Mouse (Mus musculus) right cerebral cortex, adult 2 months (tissue): ENCODE measurements at regions not wholly inside any gene's neighbourhood (a gene's known extent, or its start where the extent isn't known, plus 50 kb on each side); places are given as distances from the start of the nearest gene placed in this dataset.

ENCODE experiments used
- DNase-seq, 2 experiments: peaks; one replicate each; pipeline ENCODE4 v3.0.0; 2021 to 2022; ENCODE audit warnings: low spot score in 2 of 2

DNA sequence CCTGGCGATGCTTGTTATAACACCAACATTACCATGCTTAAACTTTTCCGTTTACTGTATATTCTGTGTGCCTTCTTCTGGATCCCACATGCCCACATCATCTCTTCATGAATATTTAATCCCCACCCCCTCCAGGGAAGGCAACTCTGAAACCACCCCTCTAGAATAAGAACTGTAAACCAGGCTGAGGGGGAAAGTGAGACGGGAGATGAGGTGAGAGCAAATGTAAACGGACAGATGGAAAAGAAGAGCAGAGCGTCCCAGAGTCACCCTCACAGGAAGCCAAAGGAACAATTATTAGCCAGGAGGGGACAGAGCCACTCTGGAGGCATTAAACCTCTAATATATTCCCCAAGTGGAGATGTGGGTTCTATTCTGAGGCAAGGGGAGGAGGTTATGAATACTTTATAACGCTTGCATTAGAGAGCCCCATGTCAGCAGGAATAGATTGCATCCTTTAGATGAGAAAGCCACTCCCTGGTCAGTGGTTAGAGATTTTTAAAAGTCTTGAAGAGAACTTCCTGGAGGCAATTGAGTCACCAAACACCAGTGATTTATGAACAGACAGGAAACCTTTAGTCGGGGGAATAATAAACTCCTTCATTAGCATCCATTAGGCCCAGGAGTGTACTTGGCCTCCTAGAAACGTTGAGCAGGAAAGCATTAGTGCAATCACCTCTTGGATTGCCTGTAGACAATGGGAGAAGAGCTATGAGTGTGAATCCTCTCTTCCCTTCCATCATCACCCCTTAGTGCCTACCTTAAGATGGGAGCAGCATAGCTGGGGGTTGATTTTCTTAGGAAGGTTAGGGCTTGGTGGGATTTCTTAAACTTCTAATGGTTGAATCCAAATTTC is 220.1 kb downstream of the Elavl2 start:
- DNase-seq: no peak

DNA sequence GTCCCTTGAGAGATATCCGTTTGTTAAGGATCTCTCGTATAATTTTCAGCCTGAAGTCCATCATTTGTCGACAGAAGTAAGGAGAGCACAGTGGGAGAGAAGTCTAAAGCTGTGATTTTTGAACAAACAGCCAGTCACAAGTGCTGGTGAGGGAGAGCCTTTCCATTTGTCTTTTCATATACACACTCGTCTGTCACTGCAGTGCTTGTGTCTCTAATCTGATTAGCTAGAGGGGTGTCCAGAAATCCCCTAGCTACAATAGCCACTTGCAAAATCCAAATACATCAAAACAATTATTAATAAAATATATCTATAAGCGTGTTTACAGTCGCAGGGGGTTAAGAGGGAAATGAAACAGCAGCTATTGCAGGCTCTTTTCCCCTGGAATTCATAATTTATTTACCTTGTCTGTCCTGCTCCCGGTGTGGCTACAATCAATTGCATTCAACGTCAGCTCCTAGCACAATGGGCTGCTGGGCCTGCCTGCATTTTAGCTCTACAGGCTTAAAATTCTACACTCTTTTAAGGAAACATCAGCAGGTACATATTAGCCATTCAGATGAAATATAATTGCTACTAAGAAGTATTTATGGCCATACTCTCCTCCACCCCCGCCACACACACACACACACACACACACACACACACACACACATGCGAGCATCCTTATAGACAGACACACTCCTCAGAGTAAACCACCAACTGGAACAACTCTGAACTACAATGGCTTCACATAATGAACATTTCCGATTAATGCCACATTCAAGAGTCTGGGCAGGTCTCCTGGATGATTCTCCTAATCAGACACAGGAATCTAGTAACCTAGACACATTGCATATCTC is 236.1 kb downstream of the Elavl2 start:
- DNase-seq: no peak

DNA sequence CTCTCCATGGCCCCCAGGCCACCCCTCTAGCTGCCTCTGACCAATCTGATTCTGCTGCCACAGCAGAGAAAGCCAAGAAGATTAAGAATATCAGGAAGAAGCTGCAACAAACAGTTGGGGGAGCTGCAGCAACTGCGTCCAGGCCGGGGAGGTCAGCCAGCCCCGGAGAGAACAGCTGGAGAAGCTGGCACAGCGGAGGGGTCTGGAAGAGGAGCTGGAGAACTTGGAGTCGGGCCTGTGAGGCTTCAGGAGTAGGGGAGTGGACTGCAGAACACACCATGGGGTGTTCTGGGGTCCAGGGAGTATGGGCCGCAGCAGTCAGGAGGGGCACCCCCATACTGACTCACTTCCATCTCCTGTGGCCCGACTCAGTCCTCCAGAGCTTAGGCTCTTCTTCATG is 243.5 kb downstream of the Elavl2 start:
- DNase-seq: no peak

DNA sequence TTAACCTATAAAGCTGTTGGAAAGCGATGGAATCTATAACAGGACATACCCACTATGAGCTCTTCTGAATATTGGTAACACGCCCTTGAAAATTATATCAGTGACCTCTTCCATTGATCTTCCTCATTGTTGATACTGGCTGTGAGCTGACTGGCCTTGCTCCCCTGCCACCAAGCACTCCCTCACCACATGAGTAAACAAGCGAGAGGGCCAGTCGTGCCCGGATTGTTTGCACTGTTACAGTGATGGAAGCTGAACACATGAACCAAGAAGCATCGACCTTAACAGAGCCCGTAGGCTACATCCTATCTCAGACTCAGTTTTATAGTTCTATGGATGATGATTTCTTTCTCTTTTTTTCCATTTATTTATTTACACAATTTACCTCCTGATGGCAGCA is 255.9 kb downstream of the Elavl2 start:
- DNase-seq: no peak

DNA sequence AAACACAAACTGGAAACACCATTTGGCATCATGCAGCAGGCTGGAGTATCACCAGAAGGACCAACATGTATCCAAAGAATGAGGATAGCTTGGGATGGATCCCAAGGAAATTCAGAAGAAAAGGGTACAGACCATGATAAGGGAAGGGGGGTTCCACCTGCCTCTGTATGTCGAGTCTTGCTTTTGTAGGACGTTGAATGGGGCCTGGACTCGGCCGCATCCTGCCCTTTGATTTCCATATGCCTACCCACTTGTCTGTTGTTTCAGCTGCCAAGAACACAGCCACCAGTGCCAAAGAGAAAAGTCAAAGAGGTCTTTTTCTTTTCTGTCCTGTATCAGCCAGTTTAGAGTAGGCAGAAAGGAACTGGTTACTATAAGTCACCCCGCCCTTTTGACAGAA is 256.7 kb downstream of the Elavl2 start:
- DNase-seq: no peak

DNA sequence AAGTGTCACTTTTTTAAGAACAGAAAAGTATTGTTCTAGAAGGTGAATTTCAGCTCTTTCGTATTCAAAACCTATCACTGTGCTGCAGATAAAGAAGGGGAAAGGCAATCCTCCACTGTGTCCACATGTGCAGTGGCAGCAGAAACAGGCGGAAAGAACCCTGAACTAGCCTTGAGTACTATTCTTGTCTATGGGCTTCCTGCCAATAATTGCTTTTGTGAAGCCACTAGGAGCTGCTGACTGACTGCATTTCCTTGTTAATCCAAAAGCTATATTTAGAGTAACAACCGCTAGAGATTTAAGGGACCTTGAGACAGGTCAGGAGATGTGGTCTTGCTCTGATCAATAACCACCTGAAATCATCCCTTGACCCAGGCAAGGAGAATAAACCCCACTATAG is 265.3 kb downstream of the Elavl2 start:
- no peak for DNase-seq

DNA sequence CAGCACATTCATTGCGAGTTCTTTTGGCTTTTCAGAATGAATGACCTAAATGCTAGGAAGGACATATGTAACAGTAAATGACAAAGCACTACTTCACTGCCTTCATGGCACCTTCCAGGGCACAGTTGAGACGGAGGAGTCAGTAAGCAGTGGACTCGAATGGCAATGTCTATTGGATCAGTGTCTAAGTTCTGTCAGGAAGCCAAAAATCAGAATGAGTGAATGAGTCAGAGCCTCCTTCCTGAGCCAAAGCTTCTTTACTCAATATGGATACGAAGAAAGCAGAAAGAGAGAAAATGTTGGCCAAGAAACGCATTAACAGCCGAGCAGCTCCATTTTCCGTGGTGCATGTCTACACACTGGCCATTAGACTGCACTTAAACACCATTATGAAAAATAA is 268.3 kb downstream of the Elavl2 start:
- DNase-seq: no peak

DNA sequence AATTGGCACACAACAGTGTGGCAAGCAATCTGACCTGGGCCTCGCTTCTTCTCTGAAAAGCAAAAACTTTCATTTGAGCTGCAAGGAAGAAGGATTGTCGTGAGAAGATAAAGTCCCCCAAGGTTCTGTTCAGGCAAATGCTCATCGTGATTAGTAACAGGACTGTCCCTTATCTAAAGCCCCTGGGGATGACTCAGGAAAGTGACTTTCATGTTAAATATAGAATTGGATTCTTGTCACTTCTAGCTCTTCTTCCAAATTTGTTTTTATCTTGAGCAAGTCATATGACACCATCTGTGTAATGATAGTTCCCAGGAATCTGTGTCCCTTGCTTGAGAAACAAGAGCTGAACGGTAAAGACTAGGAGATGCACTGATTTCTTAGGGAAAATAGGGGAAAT is 280.3 kb downstream of the Elavl2 start:
- no peak for DNase-seq

DNA sequence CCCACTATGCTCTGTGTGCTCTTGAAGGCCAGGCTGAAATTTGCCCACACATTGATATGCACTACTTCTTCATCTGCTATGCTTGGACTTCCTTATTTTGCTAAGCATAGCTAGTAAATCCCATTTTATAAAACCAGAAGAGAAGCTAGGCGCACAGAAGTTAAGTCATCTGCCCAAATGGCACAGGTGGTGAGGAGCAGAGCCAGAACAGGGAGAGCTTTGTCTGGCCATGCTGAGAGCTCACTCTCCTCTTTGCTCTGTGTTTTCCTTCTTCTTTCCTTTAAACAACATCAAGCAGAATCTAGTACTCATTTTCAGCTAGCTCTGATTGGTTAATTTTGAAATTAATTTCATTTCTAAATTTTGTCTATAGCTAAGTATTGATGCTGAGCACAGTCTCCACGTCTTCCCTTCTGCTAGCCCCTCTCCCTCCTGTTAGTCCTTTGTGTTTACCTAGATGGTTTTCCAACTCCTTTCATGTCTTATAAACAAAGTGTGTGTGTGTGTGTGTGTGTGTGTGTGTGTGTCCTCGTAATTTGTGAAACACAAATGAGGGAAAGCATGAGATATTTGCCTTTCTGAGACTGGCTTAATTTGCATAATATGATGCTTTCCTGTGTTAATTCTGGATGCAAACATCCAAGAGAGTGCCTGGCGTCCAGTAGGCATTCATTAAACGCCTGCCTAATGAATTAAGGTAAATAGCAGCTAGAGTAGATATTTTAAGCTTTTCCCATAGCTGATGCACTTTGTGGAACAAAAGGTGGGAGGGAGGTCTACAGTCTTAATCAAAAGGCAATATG is 283.6 kb downstream of the Elavl2 start:
- DNase-seq: no peak

DNA sequence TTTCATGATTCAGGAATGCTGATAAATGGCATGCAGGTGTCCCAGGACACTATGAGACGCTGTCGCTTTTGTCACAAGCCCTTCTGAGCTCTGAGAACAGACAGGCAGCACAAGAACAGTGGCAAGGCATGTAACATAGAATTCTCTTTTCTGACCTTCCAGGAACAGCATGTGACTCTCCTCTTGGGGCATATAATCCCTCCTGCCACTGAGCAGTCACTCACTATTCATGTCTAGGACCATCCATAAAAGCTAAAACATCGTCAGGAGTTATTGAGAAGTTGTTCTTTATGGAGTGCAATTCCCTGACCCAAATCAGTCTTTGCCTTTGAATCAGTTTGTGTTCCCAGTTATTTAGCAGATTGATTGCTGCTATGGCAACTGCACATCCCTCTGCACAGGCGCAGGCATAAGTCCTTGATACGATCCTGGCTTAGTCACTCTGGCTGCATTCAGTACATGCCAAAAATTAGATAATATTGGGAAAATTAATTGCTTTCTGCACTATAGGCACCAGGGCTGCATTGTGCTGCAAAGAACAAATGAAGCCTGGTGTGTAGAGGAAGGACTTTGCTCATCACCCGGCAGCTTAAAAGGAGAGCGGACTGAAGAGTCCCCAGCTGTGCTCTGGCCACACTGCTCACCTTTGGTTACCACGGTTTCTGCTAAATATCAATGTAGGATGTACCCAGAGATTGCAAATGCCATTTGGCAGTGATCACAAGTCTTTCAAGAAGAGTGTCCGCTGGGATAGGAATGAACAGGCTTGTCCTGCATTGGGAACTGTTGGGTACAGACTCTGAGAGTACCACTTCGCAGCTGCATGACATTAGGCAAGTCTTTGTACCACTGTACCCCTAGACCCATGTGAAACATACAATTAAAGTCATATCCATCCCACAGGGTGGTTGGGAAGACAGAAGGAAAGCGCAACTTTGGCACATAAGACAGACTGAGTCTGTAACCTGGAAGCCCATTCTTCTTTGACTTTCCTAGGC is 288.6 kb downstream of the Elavl2 start:
- no peak for DNase-seq

DNA sequence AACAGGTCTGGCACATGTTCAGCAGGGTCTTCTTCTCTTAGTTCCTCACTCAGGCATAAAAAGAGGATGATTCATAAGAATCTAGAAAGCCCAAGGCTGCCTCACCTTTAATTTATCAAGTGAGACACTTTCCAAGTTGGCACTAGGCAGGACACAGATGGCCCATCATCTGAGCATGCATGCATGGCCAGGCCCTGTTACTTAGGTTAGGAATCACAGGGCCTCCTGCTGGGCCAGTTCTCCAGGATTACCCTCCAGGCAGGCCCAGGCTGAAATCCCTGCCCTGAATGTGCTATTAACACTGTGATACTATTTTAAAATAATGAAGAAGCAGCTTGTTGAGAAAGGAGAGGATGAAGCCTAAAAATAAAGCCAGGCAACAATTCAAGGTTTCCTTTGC is 304.5 kb downstream of the Elavl2 start:
- DNase-seq: no peak

DNA sequence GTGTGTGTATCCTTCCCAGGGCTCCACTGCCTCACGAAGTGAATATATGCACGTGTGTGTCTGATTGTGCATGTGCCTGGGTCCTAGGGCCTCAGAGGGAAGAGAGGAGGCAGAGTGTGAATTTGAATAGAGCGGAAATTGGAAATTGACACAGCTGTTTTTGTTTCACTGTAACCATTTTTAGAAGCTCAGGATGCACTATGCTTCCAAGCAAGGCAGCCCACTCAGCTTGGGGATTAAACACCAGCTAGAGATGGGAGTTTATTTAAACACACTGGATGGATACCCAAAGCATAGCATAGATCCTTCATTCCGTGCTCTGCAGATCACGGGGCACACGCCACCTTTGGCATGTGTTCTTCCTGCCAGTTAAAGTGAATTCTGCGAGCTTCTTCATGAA is 306.2 kb downstream of the Elavl2 start:
- no peak for DNase-seq

DNA sequence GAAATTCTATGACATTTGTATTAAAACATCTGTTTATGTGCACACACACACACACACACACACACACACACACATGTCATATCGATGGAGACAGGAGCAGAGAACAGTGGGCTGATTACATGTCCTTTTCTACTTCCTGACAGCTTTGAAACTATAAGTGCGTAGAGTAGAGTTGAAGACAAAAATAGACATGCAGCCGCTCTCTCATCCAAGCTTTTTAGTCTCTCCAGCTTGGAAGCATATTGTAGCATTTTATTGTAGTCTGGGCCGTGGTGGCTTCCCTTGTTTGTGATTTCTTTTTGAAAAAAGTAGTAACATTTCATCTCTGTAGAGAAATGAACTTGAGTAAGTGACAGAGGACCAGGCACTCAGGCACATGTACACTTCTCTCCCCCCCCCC is 306.7 kb downstream of the Elavl2 start:
- DNase-seq: no peak

DNA sequence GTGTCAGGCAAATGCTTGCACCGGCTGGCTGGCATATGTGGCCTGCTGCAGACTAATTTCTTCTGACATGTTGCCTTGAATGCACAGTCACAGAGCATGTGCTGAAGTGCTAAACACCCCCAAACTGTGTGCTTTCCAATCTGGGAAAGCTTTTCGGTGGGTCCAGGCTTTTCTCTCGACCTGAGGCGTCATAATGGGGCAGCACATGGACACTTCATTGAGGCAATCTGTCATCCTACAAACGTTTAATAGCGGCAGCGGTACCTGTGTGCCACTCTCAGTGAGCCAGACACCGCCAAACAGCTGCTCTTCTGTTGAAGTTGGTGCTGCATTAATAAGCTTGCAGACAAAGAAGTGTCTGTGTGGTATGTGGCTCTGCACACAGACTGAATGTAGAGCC is 308.3 kb downstream of the Elavl2 start:
- DNase-seq: no peak

DNA sequence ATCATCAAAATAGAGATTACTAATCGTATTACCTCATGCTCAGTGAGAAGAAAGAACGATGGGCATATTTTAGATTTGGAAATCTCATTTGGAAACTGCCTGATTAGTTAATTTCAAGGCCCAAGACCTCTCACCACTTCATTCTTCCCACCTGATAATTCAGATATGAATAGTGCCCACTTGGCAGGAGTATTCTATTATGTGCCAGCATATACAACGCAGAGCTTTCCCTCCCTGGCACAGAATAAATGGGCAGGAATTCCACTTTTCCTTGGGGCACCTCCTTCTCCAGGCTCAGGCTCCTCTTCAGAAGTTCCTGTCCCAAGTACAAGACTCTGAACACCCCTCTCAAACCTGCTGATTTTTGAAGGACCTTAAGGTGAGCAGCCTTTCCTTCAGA is 308.7 kb downstream of the Elavl2 start:
- no peak for DNase-seq

DNA sequence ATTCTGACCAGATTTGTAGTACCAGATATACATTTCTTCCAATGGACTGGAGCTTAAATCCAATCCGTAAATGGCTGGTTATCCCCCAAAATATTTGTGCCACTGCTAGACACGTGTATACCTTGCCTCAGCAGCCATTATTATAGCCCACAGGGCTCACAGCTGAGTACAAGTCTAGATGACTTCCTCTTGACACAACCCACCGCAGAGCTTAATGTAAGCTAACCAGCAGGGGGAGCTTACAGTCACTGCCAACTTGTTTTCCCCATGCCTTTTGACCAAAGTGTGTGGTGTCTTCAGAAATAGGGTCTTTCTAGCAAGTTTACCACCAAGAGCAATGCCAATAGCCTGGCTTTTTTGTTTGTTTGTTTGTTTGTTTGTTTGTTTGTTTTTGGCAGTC is 316.6 kb downstream of the Elavl2 start:
- no peak for DNase-seq

DNA sequence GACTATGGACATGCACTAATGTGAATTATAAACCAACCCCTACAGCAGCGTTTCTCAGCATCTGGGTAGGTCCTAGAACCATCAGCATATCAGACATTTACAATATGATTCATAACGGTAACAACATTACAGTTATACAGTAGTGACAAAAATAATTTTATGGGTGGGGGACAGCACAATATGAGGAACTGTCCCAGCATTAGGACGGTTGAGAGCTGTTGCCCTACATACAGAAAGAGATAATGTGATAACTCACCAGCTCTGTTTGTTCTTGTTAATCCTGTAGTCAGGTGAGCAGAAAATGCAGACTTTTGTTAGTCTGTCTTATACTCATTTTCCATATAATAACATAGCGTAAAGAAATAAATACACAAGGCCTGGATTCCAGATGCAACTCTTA is 319.1 kb downstream of the Elavl2 start:
- no peak for DNase-seq

DNA sequence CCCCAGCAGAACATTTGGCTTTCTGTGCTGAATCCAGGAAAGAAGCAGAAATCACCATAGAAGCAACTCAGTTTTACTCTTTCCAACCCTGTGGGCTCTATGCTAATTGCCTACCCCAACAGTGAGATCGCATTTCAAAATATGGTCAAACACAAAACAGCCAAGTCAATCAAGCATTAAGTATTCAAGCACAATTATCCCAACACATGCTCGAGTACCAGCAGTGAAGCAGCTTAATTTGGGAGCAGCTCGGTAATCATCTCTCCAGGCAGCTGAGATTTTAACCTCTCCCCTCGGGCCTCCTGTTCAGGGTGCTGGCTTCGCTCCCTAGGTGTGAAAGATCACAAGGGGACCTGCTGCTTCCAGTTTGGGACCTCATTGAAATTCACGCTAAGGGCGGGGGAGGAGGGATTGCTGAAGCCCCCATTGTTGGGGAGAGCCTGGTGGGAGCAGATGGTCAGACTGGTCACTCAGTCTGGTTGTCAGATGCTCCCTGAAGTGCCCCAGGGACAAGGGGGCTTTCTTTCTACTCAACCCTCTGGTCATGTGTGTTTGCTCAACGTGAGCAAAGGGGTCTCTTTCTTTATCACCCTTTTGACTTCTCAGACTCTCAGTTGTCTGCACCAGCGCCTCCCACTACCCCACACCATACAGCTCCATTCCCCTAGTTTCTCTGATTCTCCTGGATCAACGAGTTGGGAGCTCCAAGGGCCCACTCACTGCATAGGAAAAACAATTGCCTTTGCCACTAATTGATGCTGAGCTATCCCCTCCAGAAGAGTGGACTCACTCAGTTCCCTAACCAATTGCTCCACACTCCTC is 319.8 kb downstream of the Elavl2 start:
- DNase-seq: no peak

DNA sequence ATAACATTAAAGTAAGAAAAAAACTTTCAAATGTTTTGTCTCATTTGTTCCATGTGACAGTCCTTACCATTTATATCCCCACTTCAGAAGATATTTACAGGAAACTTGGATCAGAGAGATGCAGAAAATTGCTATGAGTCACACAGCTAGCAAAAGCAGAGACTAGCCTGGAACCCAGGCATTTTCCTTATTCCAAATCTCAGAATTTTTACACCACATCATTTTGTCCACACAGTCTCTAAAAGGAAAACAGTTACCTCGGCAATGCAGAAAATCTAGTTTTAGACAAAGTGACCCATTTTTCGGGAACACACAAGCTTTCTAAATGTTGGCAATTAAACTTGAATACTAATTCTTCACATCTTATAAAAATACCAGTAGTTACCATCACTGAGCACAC is 329.3 kb downstream of the Elavl2 start:
- no peak for DNase-seq

DNA sequence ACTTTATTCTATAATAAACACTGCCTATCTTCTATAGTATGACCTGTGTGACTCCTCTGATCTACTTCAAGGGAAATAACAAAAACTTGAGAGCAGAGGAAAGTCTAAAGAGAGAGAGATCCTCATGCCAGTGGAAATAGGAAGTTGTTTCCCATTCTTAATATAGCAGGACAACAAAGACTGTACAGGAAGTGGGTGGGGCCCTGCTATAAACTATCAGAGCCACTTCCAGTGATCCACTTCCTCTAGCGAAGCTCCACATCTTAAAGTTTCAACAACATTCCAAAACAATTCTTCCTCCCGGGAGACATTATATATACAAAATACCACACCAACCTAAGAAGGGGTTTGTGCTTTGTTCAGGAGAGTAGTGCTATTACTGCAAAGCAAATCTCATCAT is 339.7 kb downstream of the Elavl2 start:
- DNase-seq: no peak
